Mouse (Mus musculus) CH12.LX (cell line): Measurements from ENCODE around the gene Serinc1. TPM values are rescaled to one million over a fixed set of nuclear protein-coding genes. Genes with fewer than 3 reads are reported as not detected.

Source experiments
- DNase-seq: peaks from one replicate; pipeline ENCODE4 v3.0.0-alpha.2; 2013; ENCODE audit errors: extremely low read depth
- H3K27ac ChIP-seq: 2 replicates; pipeline ENCODE4 v1.5.1; 2012; ENCODE audit warnings: low read depth, mild to moderate bottlenecking, control low read depth, moderate library complexity; ENCODE audit not compliant: insufficient read depth
- H3K27me3 ChIP-seq: replicated peaks from 2 replicates; pipeline ENCODE3; 2012; ENCODE audit warnings: inconsistent platforms
- H3K36me3 ChIP-seq, 2 experiments: replicated peaks in 1 of 2; 2 replicates each; pipeline versions ENCODE3 to v1.6.1; 2012; ENCODE audit warnings: inconsistent platforms in 1 of 2, low read length in 1 of 2, mild to moderate bottlenecking in 1 of 2, mixed read lengths in 1 of 2, moderate library complexity in 1 of 2; ENCODE audit not compliant: control insufficient read depth in 1 of 2, insufficient read depth in 1 of 2
- H3K4me1 ChIP-seq, 2 experiments: 2 replicates each; pipeline ENCODE4 v1.6.1; 2012; ENCODE audit warnings: inconsistent platforms in 1 of 2, moderate library complexity in 1 of 2; ENCODE audit not compliant: insufficient read depth in 2 of 2, control insufficient read depth in 1 of 2
- H3K4me2 ChIP-seq: 2 replicates; pipeline ENCODE4 v1.6.1; 2012; ENCODE audit warnings: low read depth, mild to moderate bottlenecking, control low read depth; ENCODE audit not compliant: poor library complexity, insufficient read depth, severe bottlenecking
- H3K4me3 ChIP-seq, 3 experiments: fragments of 150-350 bp in 1 of 3; sonication (generic) in 1 of 3; replicated peaks in 1 of 3; 2 replicates each; pipeline versions ENCODE3 to v1.5.1; 2011 to 2012; ENCODE audit warnings: low read depth in 2 of 3, low read length in 2 of 3, mild to moderate bottlenecking in 2 of 3, moderate library complexity in 2 of 3, control low read depth in 1 of 3, improper control_type of control experiment in 1 of 3, inconsistent platforms in 1 of 3, mixed read lengths in 1 of 3; ENCODE audit not compliant: poor library complexity in 1 of 3
- H3K79me2 ChIP-seq: replicated peaks from 2 replicates; pipeline ENCODE4 v1.6.1; 2012; ENCODE audit warnings: mild to moderate bottlenecking, moderate library complexity; ENCODE audit not compliant: control insufficient read depth, poor library complexity, insufficient read depth, severe bottlenecking; ENCODE audit errors: extremely low read depth
- H3K9ac ChIP-seq: 2 replicates; pipeline ENCODE4 v1.6.1; 2012; ENCODE audit warnings: low read depth, mild to moderate bottlenecking, control low read depth, moderate library complexity; ENCODE audit not compliant: insufficient read depth
- H3K9me3 ChIP-seq: replicated peaks from 2 replicates; pipeline ENCODE3; 2012; ENCODE audit warnings: low read length, inconsistent platforms, mixed read lengths
- CTCF ChIP-seq, 2 experiments: IDR thresholded peaks in 1 of 2; conservative IDR thresholded peaks in 1 of 2; 2 replicates each; pipeline ENCODE4 v1.5.1; 2011 to 2012; ENCODE audit warnings: low read depth in 2 of 2, low read length in 2 of 2, improper control_type of control experiment in 1 of 2, inconsistent platforms in 1 of 2, mild to moderate bottlenecking in 1 of 2, moderate library complexity in 1 of 2
- E2F4 ChIP-seq: IDR thresholded peaks from 2 replicates; pipeline ENCODE4 v1.6.1; 2011; ENCODE audit warnings: low read depth, low read length, improper control_type of control experiment; ENCODE audit not compliant: insufficient replicate concordance
- ELF1 ChIP-seq: IDR thresholded peaks from 2 replicates; pipeline ENCODE4 v1.6.1; 2014; ENCODE audit warnings: low read depth, mild to moderate bottlenecking, inconsistent platforms, low read length, improper control_type of control experiment
- EP300 ChIP-seq: IDR thresholded peaks from 2 replicates; pipeline ENCODE4 v1.6.1; 2011; ENCODE audit warnings: low read length, improper control_type of control experiment
- ETS1 ChIP-seq: conservative IDR thresholded peaks from 2 replicates; pipeline ENCODE4 v1.6.1; 2012; ENCODE audit warnings: low read depth, mild to moderate bottlenecking, inconsistent platforms, low read length, improper control_type of control experiment, moderate library complexity
- HCFC1 ChIP-seq: IDR thresholded peaks from 2 replicates; pipeline ENCODE4 v1.6.1; 2012; ENCODE audit warnings: low read depth, mild to moderate bottlenecking, inconsistent platforms, low read length, improper control_type of control experiment
- IRF4 ChIP-seq: IDR thresholded peaks from 2 replicates; pipeline ENCODE4 v1.6.1; 2014; ENCODE audit warnings: low read depth, mild to moderate bottlenecking, inconsistent platforms, low read length, improper control_type of control experiment
- JUN ChIP-seq: IDR thresholded peaks from 2 replicates; pipeline ENCODE4 v1.6.1; 2011; ENCODE audit warnings: low read depth, mild to moderate bottlenecking, low read length, improper control_type of control experiment, moderate library complexity; ENCODE audit not compliant: insufficient read depth
- MAFK ChIP-seq: IDR thresholded peaks from 2 replicates; pipeline ENCODE4 v1.6.1; 2011; ENCODE audit warnings: low read length, improper control_type of control experiment; ENCODE audit not compliant: insufficient replicate concordance
- MAX ChIP-seq: IDR thresholded peaks from 2 replicates; pipeline ENCODE4 v1.6.1; 2011; ENCODE audit warnings: low read length, improper control_type of control experiment
- MEF2A ChIP-seq: IDR thresholded peaks from 2 replicates; pipeline ENCODE4 v1.6.1; 2014; ENCODE audit warnings: low read depth, mild to moderate bottlenecking, inconsistent platforms, low read length, improper control_type of control experiment, borderline replicate concordance
- MYC ChIP-seq: IDR thresholded peaks from 2 replicates; pipeline ENCODE4 v1.6.1; 2011; ENCODE audit warnings: low read depth, mild to moderate bottlenecking, improper control_type of control experiment, low read length
- NRF1 ChIP-seq: IDR thresholded peaks from 2 replicates; pipeline ENCODE4 v1.6.1; 2014; ENCODE audit warnings: low read depth, mild to moderate bottlenecking, inconsistent platforms, low read length, improper control_type of control experiment, moderate library complexity
- PAX5 ChIP-seq: IDR thresholded peaks from 2 replicates; pipeline ENCODE4 v1.6.1; 2012; ENCODE audit warnings: low read length, inconsistent platforms, mixed read lengths
- POLR2A ChIP-seq: IDR thresholded peaks from 2 replicates; pipeline ENCODE4 v1.6.1; 2011; ENCODE audit warnings: low read depth, mild to moderate bottlenecking, improper control_type of control experiment, low read length
- RCOR1 ChIP-seq: conservative IDR thresholded peaks from 2 replicates; pipeline ENCODE4 v1.6.1; 2012; ENCODE audit warnings: low read depth, mild to moderate bottlenecking, inconsistent platforms, low read length, improper control_type of control experiment
- SMC3 ChIP-seq: IDR thresholded peaks from 2 replicates; pipeline ENCODE4 v1.6.1; 2011; ENCODE audit warnings: low read depth, low read length, improper control_type of control experiment
- TCF12 ChIP-seq: IDR thresholded peaks from 2 replicates; pipeline ENCODE4 v1.6.1; 2014; ENCODE audit warnings: low read depth, mild to moderate bottlenecking, inconsistent platforms, low read length, improper control_type of control experiment
- ZC3H11A ChIP-seq: IDR thresholded peaks from 2 replicates; pipeline ENCODE4 v1.6.1; 2012; ENCODE audit warnings: low read depth, mild to moderate bottlenecking, inconsistent platforms, low read length, improper control_type of control experiment
- ZKSCAN1 ChIP-seq: IDR thresholded peaks from 2 replicates; pipeline ENCODE4 v1.6.1; 2012; ENCODE audit warnings: low read depth, inconsistent platforms, low read length, improper control_type of control experiment, borderline replicate concordance
- ZMIZ1 ChIP-seq: IDR thresholded peaks from 2 replicates; pipeline ENCODE4 v1.6.1; 2012; ENCODE audit warnings: low read depth, mild to moderate bottlenecking, inconsistent platforms, low read length, improper control_type of control experiment
- ZNF384 ChIP-seq: IDR thresholded peaks from 2 replicates; pipeline ENCODE4 v1.6.1; 2012; ENCODE audit warnings: low read depth, low read length, improper control_type of control experiment, inconsistent platforms
- dilution Hi-C: fragments of 300-500 bp; cut with MboI; formaldehyde crosslinking; loops from 2 replicates; pipeline ENCODE4 v1.14.3; 2020; ENCODE audit warnings: low sequenced_read_pairs; ENCODE audit not compliant: extremely low pct_unique_long_range_greater_than_20kb, extremely low pct_ligation_motif_present
- in situ Hi-C: fragments of 300-500 bp; cut with MboI; formaldehyde crosslinking; loops from 3 replicates; pipeline ENCODE4 v1.14.3; 2019; ENCODE audit warnings: low sequenced_read_pairs, low pct_ligation_motif_present, low pct_unique_long_range_greater_than_20kb, mixed read lengths
- polyA plus RNA-seq: library from polyadenylated mRNA; unstranded; fragments of >175 nt; gene quantifications from 2 replicates; pipeline ENCODE4 v1.2.1, GENCODE M21; 2012; ENCODE audit warnings: low read depth; ENCODE audit not compliant: insufficient read length
- total RNA-seq, 2 experiments: library from RNA; depleted of rRNA; stranded (reverse); fragments of 300-350 nt in 1 of 2; fragments of >200 nt in 1 of 2; gene quantifications; 2 replicates each; pipeline ENCODE4 v1.2.3; 2012 to 2014

The Serinc1 gene
- total and polyA plus RNA-seq, 3 experiments, result 40.8 to 74.7 (median 56.2) TPM

DNA sequence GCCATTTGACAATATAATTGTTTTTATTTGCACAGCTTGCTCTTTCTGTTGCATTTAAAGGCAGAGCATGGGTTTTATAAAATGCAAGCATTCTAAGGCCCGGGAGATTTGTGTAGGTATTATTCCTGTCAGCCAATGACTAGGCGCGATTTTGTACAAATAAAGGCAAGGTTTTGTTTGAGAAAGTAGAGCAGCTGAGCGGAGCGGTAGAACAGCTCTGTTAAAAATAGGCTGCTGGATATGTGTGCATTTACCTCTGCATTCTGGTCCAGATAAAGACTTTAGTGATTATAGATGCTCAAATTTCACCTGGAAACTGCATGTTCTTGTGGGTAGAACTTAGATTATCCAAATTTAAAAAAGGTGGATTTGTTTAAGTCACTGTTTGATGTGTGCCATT lies 25.3 kb upstream of the Serinc1 start:
- Histone ChIP-seq H3K4me2 (no peak overlapping the region), H3K4me1 (peaks cover 0 to 11% of the 10 kb centered on the region in 2 experiments; a peak in 2 of 4 replicates), H3K9me3 (no peaks in the 10 kb centered on the region), H3K27ac (no peak overlapping the region), H3K9ac (no peak overlapping the region), H3K4me3 (no peak overlapping the region)
- in situ Hi-C loops, result loop anchor here (25.0 kb wide), 1 partner anchor 180 kb away; no protein-coding TSS in a partner anchor
- DNase-seq, result no peak
- dilution Hi-C loops, result no loop called here
- no peak for TF ChIP-seq MAX
- no peak for TF ChIP-seq EP300
- no peak for TF ChIP-seq ZKSCAN1
- TF ChIP-seq MEF2A, result no peak
- TF ChIP-seq, all 38 proteins: peak for 0
- Histone ChIP-seq H3K27me3 (no peaks in the 10 kb centered on the region), H3K36me3 (no peaks in the 10 kb centered on the region), H3K79me2 (no peaks in the 10 kb centered on the region)

DNA sequence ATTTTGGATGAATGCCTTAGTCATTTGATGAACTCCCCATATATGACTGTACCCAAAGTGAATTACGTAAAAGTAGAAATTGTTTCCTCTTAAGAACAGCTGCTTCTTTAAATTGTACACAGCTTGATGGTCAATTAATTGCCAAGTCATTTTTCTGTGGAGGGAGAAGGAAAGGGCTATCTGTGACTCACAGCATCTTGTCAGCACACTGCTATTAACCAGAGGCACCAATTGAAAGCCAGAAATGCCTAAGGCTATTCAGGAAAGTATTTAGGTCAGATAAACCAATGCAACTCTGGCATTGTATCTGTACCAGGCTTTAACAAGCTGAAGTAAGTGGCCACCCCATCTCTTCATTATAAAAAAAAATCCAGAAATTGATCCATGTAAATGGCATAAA lies 21.4 kb upstream of the Serinc1 start:
- in situ Hi-C loops, result loop anchor here (25.0 kb wide), 1 partner anchor 184 kb away; no protein-coding TSS in a partner anchor
- no peak for TF ChIP-seq ZMIZ1
- no peak for TF ChIP-seq PAX5
- TF ChIP-seq ETS1, result no peak
- no peak for TF ChIP-seq E2F4
- no peak for TF ChIP-seq CTCF (conservative IDR thresholded peaks at IDR 0.05 in 1 of 2, IDR thresholded peaks at IDR 0.05 in 1 of 2; ENCODE audit: low read depth in 2 of 2, low read length in 2 of 2)
- no peak for TF ChIP-seq MAX
- TF ChIP-seq ZC3H11A, result no peak
- no peak for TF ChIP-seq IRF4
- no peak for TF ChIP-seq TCF12
- no peak for TF ChIP-seq MYC
- no peak for TF ChIP-seq RCOR1
- no peak for TF ChIP-seq MAFK
- TF ChIP-seq ZNF384, result no peak
- TF ChIP-seq HCFC1, result no peak
- TF ChIP-seq NRF1, result no peak
- no peak for TF ChIP-seq ELF1
- no peak for TF ChIP-seq POLR2A
- no peak for TF ChIP-seq ZKSCAN1
- no peak for TF ChIP-seq JUN
- no peak for TF ChIP-seq SMC3
- no peaks in the 10 kb centered on the region for H3K27me3 ChIP-seq
- H3K4me2 ChIP-seq, result no peak overlapping the region
- H3K9me3 ChIP-seq, result no peaks in the 10 kb centered on the region
- no peaks in the 10 kb centered on the region for H3K4me1 ChIP-seq
- H3K36me3 ChIP-seq, result no peaks in the 10 kb centered on the region
- no peak overlapping the region for H3K27ac ChIP-seq
- no peaks in the 10 kb centered on the region for H3K79me2 ChIP-seq
- no peak overlapping the region for H3K4me3 ChIP-seq
- no peak for DNase-seq
- no peak overlapping the region for H3K9ac ChIP-seq
- dilution Hi-C loops, result no loop called here
